Mouse (Mus musculus) bone marrow, adult 2 months (tissue): Measurements from ENCODE around the gene Chrnb4. TPM values are rescaled to one million over a fixed set of nuclear protein-coding genes. Genes with fewer than 3 reads are reported as not detected.

Source experiments
- H3K27ac ChIP-seq: fragments of 200-500 bp; 2 replicates; pipeline ENCODE4 v1.5.1; 2012; ENCODE audit warnings: low read depth, mild to moderate bottlenecking, control low read depth, inconsistent platforms, low read length; ENCODE audit not compliant: control insufficient read depth, poor library complexity, insufficient read depth
- H3K4me1 ChIP-seq: fragments of 200-500 bp; 2 replicates; pipeline ENCODE4 v1.6.1; 2011; ENCODE audit warnings: low read length; ENCODE audit not compliant: control insufficient read depth, insufficient read depth
- H3K4me3 ChIP-seq: fragments of 200-500 bp; replicated peaks from 2 replicates; pipeline ENCODE3; 2011; ENCODE audit warnings: mild to moderate bottlenecking, low read depth, low read length, control low read depth; ENCODE audit not compliant: control insufficient read depth
- CTCF ChIP-seq: fragments of 200-500 bp; IDR thresholded peaks from 2 replicates; pipeline ENCODE4 v1.5.1; 2011; ENCODE audit warnings: low read length, control low read depth; ENCODE audit not compliant: control insufficient read depth, insufficient read depth
- POLR2A ChIP-seq: fragments of 200-500 bp; IDR thresholded peaks from 2 replicates; pipeline ENCODE4 v1.6.1; 2011; ENCODE audit warnings: low read depth, mild to moderate bottlenecking, control low read depth, low read length, borderline replicate concordance; ENCODE audit not compliant: control insufficient read depth
- WGBS: fragments of 180-500 bp; shearing (Covaris S2); methylation state at CpG from one replicate; pipeline ENCODE4 v1.1.7; 2018; 5-methylcytosine and 5-hydroxymethylcytosine counted together
- polyA plus RNA-seq: library from polyadenylated mRNA; stranded (reverse); fragments of >200 nt; gene quantifications from 2 replicates; pipeline ENCODE4 v1.2.4, GENCODE M21; 2011; ENCODE audit warnings: low replicate concordance; ENCODE audit not compliant: missing spikeins, insufficient read depth, insufficient read length

Chrnb4 gene
- polyA plus RNA-seq, result not detected in 2 replicates

DNA sequence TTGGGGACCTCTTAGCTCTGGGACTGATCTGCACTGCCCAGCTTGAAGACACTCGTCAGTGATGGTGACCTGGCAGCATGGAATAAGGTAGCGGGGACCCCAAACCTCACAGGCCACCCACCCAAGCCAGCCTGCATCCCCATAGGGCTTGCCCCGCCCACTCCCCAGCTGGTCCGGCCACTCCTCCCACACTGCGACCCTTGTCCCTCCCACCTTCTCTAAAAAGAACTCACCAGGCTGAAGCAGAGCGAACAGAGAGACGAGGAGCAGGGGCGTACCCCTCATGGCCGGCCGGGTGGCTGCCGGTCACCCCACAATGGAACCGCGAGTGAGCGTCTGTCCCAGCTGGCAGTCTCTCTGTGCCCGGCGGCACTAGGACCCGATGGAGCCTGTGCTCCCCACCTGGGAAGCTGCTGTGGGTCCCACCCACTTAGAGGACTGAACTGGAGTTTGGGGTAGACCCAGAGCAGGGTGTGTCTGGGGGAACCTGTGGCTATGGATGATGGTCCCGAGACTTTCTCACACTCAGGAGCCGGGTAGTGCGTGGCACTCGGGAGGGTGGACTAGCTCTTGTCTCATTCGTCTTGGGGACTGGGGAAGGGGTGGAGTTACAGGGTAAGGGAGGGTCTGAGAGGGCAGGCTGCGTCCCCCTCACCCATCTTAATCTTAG, at the start of gene Chrnb4:
Gene Chrnb4, minus strand, starts transcription at position 569 of the 670 bp plus-strand sequence.
- H3K27ac ChIP-seq, result no peak within 1 kb of the TSS
- TF ChIP-seq POLR2A (no peak), CTCF (no peak)
- 3% methylated on average over 23 of the region's 23 CpGs for WGBS
- no peak within 1 kb of the TSS for H3K4me3 ChIP-seq
- H3K4me1 ChIP-seq, result no peaks in the 10 kb centered on the region

DNA sequence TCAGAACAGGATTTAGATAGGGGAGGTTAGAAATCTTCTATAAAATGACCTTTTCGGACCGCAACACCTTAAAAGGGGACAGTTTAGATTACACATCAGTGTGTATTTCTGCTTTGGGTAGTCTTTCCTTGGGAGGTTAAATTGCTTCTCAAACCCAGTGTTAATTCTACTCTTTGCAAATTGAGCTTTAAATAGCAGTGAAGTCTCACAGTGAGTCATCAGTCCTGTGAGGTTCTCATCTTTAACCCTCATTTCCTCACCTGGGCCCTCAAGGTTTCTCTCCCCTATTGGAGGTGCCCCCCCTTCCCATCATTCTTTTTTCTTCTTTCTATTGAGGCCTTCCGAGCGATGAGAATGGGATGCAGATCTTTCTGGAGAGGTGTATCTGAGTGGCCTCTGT, 48.3 kb upstream of the Chrnb4 start:
- H3K4me3 ChIP-seq, result no peak overlapping the region
- WGBS, result 83% methylated on average over 4 of the region's 4 CpGs
- H3K4me1 ChIP-seq, result no peaks in the 10 kb centered on the region
- no peak overlapping the region for H3K27ac ChIP-seq
- TF ChIP-seq CTCF, result no peak
- no peak for TF ChIP-seq POLR2A

DNA sequence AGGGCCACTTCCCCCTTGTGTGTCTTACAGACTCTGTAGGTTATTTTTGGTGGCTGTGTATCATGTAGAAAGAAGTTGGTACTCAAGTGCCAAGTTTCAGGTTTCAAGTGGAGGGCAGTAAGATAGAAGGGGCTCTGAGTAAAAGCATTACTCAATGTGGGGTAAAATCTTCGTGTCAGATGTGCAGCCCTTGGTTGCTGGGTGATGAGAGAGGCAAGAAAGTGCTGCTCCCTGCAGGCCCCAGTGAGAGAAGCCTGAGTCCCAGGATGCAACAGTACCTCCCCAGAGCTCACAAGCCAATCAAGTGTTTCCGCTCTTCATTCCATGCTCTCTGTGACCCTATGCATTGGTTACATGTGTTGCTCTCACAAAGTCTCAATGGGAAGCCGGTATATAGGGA, 47.5 kb upstream of the Chrnb4 start:
- Histone ChIP-seq H3K4me1 (no peaks in the 10 kb centered on the region), H3K27ac (no peak overlapping the region), H3K4me3 (no peak overlapping the region)
- no peak for TF ChIP-seq CTCF
- TF ChIP-seq POLR2A, result no peak
- WGBS, result 61% methylated on average over 3 of the region's 3 CpGs

DNA sequence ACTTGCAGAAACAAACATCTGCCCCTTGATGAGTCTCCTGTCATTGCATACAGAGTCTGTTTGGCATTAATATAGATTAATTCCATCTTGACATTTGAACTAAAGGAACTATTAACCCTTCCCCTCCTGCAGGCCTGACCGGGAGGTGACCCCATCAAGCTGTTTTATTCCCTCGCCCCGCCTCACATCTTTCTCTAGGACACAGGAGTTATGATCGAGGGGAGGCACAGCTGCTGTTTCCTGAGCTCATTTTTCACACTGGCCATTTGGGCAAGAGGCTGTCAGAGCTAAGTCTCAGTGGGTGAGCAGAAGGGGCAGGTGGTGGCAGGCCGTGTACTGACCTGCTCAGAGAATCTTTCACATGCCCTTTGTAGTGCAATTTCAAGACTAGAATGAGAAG, 41.6 kb upstream of the Chrnb4 start:
- WGBS, result 67% methylated on average over 5 of the region's 5 CpGs
- Histone ChIP-seq H3K4me1 (no peaks in the 10 kb centered on the region), H3K4me3 (no peak overlapping the region), H3K27ac (no peak overlapping the region)
- TF ChIP-seq POLR2A (no peak), CTCF (no peak)

- H3K27ac ChIP-seq, result no peak overlapping the region
- 80% methylated on average over 2 of the region's 2 CpGs for WGBS
- H3K4me3 ChIP-seq, result no peak overlapping the region
- no peaks in the 10 kb centered on the region for H3K4me1 ChIP-seq
- TF ChIP-seq POLR2A (no peak), CTCF (no peak)
These were observed 40.6 kb upstream of the Chrnb4 start for GRCm38 (mm10) chr9:55089226-55089625.

DNA sequence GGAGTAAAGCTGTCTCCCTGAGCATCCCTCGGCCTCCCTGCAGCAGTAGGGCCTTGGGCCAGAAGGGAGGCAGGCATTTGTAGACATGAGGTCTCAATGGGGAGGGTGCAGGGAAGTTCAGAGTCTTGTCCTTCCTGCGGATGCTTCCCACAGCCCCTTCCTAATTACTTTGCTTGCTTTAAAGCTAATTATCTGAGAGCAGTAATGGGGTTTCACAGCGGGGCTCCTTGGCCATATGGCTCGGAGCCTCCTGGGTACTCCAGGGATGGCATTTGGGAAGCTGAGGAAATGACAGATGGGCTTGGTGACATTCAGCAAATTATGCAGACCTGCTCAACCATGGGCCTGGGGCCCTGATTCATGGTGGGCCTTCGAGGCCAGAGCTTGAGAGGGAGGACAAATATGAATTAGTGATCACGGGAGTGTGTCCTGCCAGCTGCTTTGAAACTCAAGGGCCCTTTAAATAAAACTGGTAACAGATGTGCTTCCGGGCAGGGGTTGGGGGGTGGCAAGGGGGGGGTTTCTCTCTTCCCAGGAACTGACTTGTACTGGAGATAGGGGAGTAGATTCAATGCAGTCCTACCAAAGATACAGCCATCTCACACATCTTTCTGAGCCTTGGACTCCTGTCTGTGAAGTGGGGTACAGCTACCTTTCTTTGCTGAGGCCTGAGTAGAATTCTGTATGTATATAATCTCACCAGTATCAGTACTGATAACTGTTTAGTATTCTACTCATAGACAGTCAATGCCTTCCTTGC, 34.8 kb upstream of the Chrnb4 start:
- no peaks in the 10 kb centered on the region for H3K4me1 ChIP-seq
- no peak overlapping the region for H3K4me3 ChIP-seq
- H3K27ac ChIP-seq, result no peak overlapping the region
- WGBS, result 70% methylated on average over 7 of the region's 7 CpGs
- no peak for TF ChIP-seq CTCF
- no peak for TF ChIP-seq POLR2A

GRCm38 (mm10) chr9:55067965-55068265, 19.3 kb upstream of the Chrnb4 start:
- no peaks in the 10 kb centered on the region for H3K4me1 ChIP-seq
- H3K27ac ChIP-seq, result no peak overlapping the region
- WGBS, result 9% methylated on average over 5 of the region's 5 CpGs
- no peak for TF ChIP-seq POLR2A
- TF ChIP-seq CTCF, result no peak
- H3K4me3 ChIP-seq, result no peak overlapping the region

- Histone ChIP-seq H3K27ac (no peak overlapping the region), H3K4me1 (no peaks in the 10 kb centered on the region), H3K4me3 (no peak overlapping the region)
- WGBS, result 75% methylated on average over 8 of the region's 8 CpGs
- TF ChIP-seq CTCF, result no peak
- TF ChIP-seq POLR2A, result no peak
These were observed 18.8 kb upstream of the Chrnb4 start for GRCm38 (mm10) chr9:55067260-55067964.

DNA sequence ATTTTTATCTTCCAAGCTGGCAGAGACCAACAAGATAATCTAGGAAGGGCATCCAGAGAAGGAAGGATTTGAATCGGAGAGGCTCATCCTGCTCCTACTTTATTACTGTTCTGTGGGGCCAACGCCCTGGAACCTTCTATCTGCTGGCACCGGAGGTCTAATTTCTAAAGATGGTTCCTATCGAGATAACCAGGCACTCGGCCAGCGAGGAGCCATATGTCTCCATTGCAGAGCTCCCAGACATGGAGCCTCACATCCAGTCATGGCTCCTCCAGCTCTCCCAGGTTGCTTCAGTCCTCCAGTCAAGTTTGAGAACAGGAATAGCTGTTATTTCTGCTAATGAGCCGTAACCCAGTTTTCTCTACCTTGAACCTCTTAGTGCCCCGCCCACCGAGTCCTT, 16.7 kb upstream of the Chrnb4 start:
- Histone ChIP-seq H3K4me1 (no peaks in the 10 kb centered on the region), H3K27ac (no peak overlapping the region), H3K4me3 (no peak overlapping the region)
- no peak for TF ChIP-seq CTCF
- 80% methylated on average over 9 of the region's 9 CpGs for WGBS
